Mouse (Mus musculus): Measurements from ENCODE around the gene Sema4g.
A peak's percentile ranks its signal among the peaks of the same experiment; 100 is the strongest.

The Sema4g gene

GRCm38 (mm10) chr19:45003740-45004516, 15.0 kb downstream of the Sema4g start:
- no peak for DNase-seq (ENCODE audit: low spot score in 2 of 2)

- DNase-seq (ENCODE audit: low spot score in 2 of 2): peak; percentile 68 to 91
These were observed 16.5 kb downstream of the Sema4g start, which contains the start of gene Twnk for GRCm38 (mm10) chr19:45005444-45005843. Twnk (plus strand) TSS chr19:45005663.

- peak; percentile 97 to 98 for DNase-seq (ENCODE audit: low spot score in 2 of 2)
These were observed 17.2 kb downstream of the Sema4g start, which contains the start of gene Mrpl43 for GRCm38 (mm10) chr19:45005957-45006712. Mrpl43 (minus strand) TSS chr19:45006442.

- no peak for DNase-seq (ENCODE audit: low spot score in 2 of 2)
These were observed 18.1 kb downstream of the Sema4g start for GRCm38 (mm10) chr19:45007021-45007420.

GRCm38 (mm10) chr19:45007425-45008191, 18.7 kb downstream of the Sema4g start:
- DNase-seq (ENCODE audit: low spot score in 2 of 2): no peak

GRCm38 (mm10) chr19:45010646-45011045, 21.7 kb downstream of the Sema4g start:
- DNase-seq (ENCODE audit: low spot score in 2 of 2): no peak

- no peak for DNase-seq (ENCODE audit: low spot score in 2 of 2)
These were observed 23.3 kb downstream of the Sema4g start for GRCm38 (mm10) chr19:45012219-45012618.

GRCm38 (mm10) chr19:45012636-45013035, 23.7 kb downstream of the Sema4g start:
- no peak for DNase-seq (ENCODE audit: low spot score in 2 of 2)

GRCm38 (mm10) chr19:45013581-45014225, 24.8 kb downstream of the Sema4g start:
- no peak for DNase-seq (ENCODE audit: low spot score in 2 of 2)

GRCm38 (mm10) chr19:45014335-45014971, 25.6 kb downstream of the Sema4g start, which contains the start of gene Lzts2:
Lzts2 (plus strand) TSS chr19:45014414.
- DNase-seq (ENCODE audit: low spot score in 2 of 2): no peak

- DNase-seq (ENCODE audit: low spot score in 2 of 2): peak in 1 of 2 experiments; percentile 44
These were observed 26.1 kb downstream of the Sema4g start for GRCm38 (mm10) chr19:45014981-45015402.

GRCm38 (mm10) chr19:45015518-45016281, 26.8 kb downstream of the Sema4g start:
- DNase-seq (ENCODE audit: low spot score in 2 of 2): peak; percentile 36 to 72

- peak in 1 of 2 experiments; percentile 53 for DNase-seq (ENCODE audit: low spot score in 2 of 2)
These were observed 27.7 kb downstream of the Sema4g start for GRCm38 (mm10) chr19:45016341-45017215.

- peak in 1 of 2 experiments; percentile 56 for DNase-seq (ENCODE audit: low spot score in 2 of 2)
These were observed 28.4 kb downstream of the Sema4g start for GRCm38 (mm10) chr19:45017216-45017771.

- DNase-seq (ENCODE audit: low spot score in 2 of 2): peak in 1 of 2 experiments; percentile 54
These were observed 29.0 kb downstream of the Sema4g start for GRCm38 (mm10) chr19:45017909-45018308.

- no peak for DNase-seq (ENCODE audit: low spot score in 2 of 2)
These were observed 29.5 kb downstream of the Sema4g start for GRCm38 (mm10) chr19:45018351-45018831.

GRCm38 (mm10) chr19:45020348-45020747, 31.4 kb downstream of the Sema4g start:
- DNase-seq (ENCODE audit: low spot score in 2 of 2): no peak

GRCm38 (mm10) chr19:45021362-45021761, 32.5 kb downstream of the Sema4g start:
- DNase-seq (ENCODE audit: low spot score in 2 of 2): no peak

Data from spleen, postnatal 10 days (tissue).